Mouse (Mus musculus): ENCODE results near the gene Zfand3.

GRCm38 (mm10) chr17:30164818-30165217 lies 160.3 kb downstream of the Zfand3 start:
- TF ChIP-seq POLR2A (IDR thresholded peaks at IDR 0.05; ENCODE audit: low read depth, low read length) (no peak), CTCF (IDR thresholded peaks at IDR 0.05; ENCODE audit: borderline replicate concordance, insufficient read depth, low read length) (no peak)
